Mouse (Mus musculus) CH12.LX (cell line): ENCODE measurements around the gene Rusc1. TPM values are rescaled to one million over a fixed set of nuclear protein-coding genes. Genes with fewer than 3 reads are reported as not detected.
A peak's percentile ranks its signal among the peaks of the same experiment; 100 is the strongest.

ENCODE experiments used
- DNase-seq: peaks from one replicate; pipeline ENCODE4 v3.0.0-alpha.2; 2013; ENCODE audit errors: extremely low read depth
- H3K27ac ChIP-seq: 2 replicates; pipeline ENCODE4 v1.5.1; 2012; ENCODE audit warnings: low read depth, mild to moderate bottlenecking, control low read depth, moderate library complexity; ENCODE audit not compliant: insufficient read depth
- H3K27me3 ChIP-seq: replicated peaks from 2 replicates; pipeline ENCODE3; 2012; ENCODE audit warnings: inconsistent platforms
- H3K36me3 ChIP-seq, 2 experiments: replicated peaks in 1 of 2; 2 replicates each; pipeline versions ENCODE3 to v1.6.1; 2012; ENCODE audit warnings: inconsistent platforms in 1 of 2, low read length in 1 of 2, mild to moderate bottlenecking in 1 of 2, mixed read lengths in 1 of 2, moderate library complexity in 1 of 2; ENCODE audit not compliant: control insufficient read depth in 1 of 2, insufficient read depth in 1 of 2
- H3K4me1 ChIP-seq, 2 experiments: 2 replicates each; pipeline ENCODE4 v1.6.1; 2012; ENCODE audit warnings: inconsistent platforms in 1 of 2, moderate library complexity in 1 of 2; ENCODE audit not compliant: insufficient read depth in 2 of 2, control insufficient read depth in 1 of 2
- H3K4me2 ChIP-seq: 2 replicates; pipeline ENCODE4 v1.6.1; 2012; ENCODE audit warnings: low read depth, mild to moderate bottlenecking, control low read depth; ENCODE audit not compliant: poor library complexity, insufficient read depth, severe bottlenecking
- H3K4me3 ChIP-seq, 3 experiments: fragments of 150-350 bp in 1 of 3; sonication (generic) in 1 of 3; replicated peaks in 1 of 3; 2 replicates each; pipeline versions ENCODE3 to v1.5.1; 2011 to 2012; ENCODE audit warnings: low read depth in 2 of 3, low read length in 2 of 3, mild to moderate bottlenecking in 2 of 3, moderate library complexity in 2 of 3, control low read depth in 1 of 3, improper control_type of control experiment in 1 of 3, inconsistent platforms in 1 of 3, mixed read lengths in 1 of 3; ENCODE audit not compliant: poor library complexity in 1 of 3
- H3K79me2 ChIP-seq: replicated peaks from 2 replicates; pipeline ENCODE4 v1.6.1; 2012; ENCODE audit warnings: mild to moderate bottlenecking, moderate library complexity; ENCODE audit not compliant: control insufficient read depth, poor library complexity, insufficient read depth, severe bottlenecking; ENCODE audit errors: extremely low read depth
- H3K9ac ChIP-seq: 2 replicates; pipeline ENCODE4 v1.6.1; 2012; ENCODE audit warnings: low read depth, mild to moderate bottlenecking, control low read depth, moderate library complexity; ENCODE audit not compliant: insufficient read depth
- H3K9me3 ChIP-seq: replicated peaks from 2 replicates; pipeline ENCODE3; 2012; ENCODE audit warnings: low read length, inconsistent platforms, mixed read lengths
- BHLHE40 ChIP-seq: IDR thresholded peaks from 2 replicates; pipeline ENCODE4 v1.6.1; 2011; ENCODE audit warnings: mild to moderate bottlenecking, low read depth, low read length, improper control_type of control experiment
- CHD1 ChIP-seq: IDR thresholded peaks from 2 replicates; pipeline ENCODE4 v1.6.1; 2012; ENCODE audit warnings: low read depth, low read length, improper control_type of control experiment, inconsistent platforms
- CTCF ChIP-seq, 2 experiments: IDR thresholded peaks in 1 of 2; conservative IDR thresholded peaks in 1 of 2; 2 replicates each; pipeline ENCODE4 v1.5.1; 2011 to 2012; ENCODE audit warnings: low read depth in 2 of 2, low read length in 2 of 2, improper control_type of control experiment in 1 of 2, inconsistent platforms in 1 of 2, mild to moderate bottlenecking in 1 of 2, moderate library complexity in 1 of 2
- E2F4 ChIP-seq: IDR thresholded peaks from 2 replicates; pipeline ENCODE4 v1.6.1; 2011; ENCODE audit warnings: low read depth, low read length, improper control_type of control experiment; ENCODE audit not compliant: insufficient replicate concordance
- ELF1 ChIP-seq: IDR thresholded peaks from 2 replicates; pipeline ENCODE4 v1.6.1; 2014; ENCODE audit warnings: low read depth, mild to moderate bottlenecking, inconsistent platforms, low read length, improper control_type of control experiment
- HCFC1 ChIP-seq: IDR thresholded peaks from 2 replicates; pipeline ENCODE4 v1.6.1; 2012; ENCODE audit warnings: low read depth, mild to moderate bottlenecking, inconsistent platforms, low read length, improper control_type of control experiment
- IRF4 ChIP-seq: IDR thresholded peaks from 2 replicates; pipeline ENCODE4 v1.6.1; 2014; ENCODE audit warnings: low read depth, mild to moderate bottlenecking, inconsistent platforms, low read length, improper control_type of control experiment
- JUND ChIP-seq: conservative IDR thresholded peaks from 2 replicates; pipeline ENCODE4 v1.6.1; 2011; ENCODE audit warnings: low read depth, low read length, improper control_type of control experiment
- KAT2A ChIP-seq: IDR thresholded peaks from 2 replicates; pipeline ENCODE4 v1.6.1; 2012; ENCODE audit warnings: low read length, improper control_type of control experiment, inconsistent platforms; ENCODE audit not compliant: insufficient replicate concordance
- MAX ChIP-seq: IDR thresholded peaks from 2 replicates; pipeline ENCODE4 v1.6.1; 2011; ENCODE audit warnings: low read length, improper control_type of control experiment
- MXI1 ChIP-seq: IDR thresholded peaks from 2 replicates; pipeline ENCODE4 v1.6.1; 2011; ENCODE audit warnings: mild to moderate bottlenecking, low read depth, low read length, improper control_type of control experiment
- MYC ChIP-seq: IDR thresholded peaks from 2 replicates; pipeline ENCODE4 v1.6.1; 2011; ENCODE audit warnings: low read depth, mild to moderate bottlenecking, improper control_type of control experiment, low read length
- NELFE ChIP-seq: IDR thresholded peaks from 2 replicates; pipeline ENCODE4 v1.6.1; 2011; ENCODE audit warnings: low read depth, low read length, improper control_type of control experiment
- PAX5 ChIP-seq: IDR thresholded peaks from 2 replicates; pipeline ENCODE4 v1.6.1; 2012; ENCODE audit warnings: low read length, inconsistent platforms, mixed read lengths
- POLR2A ChIP-seq: IDR thresholded peaks from 2 replicates; pipeline ENCODE4 v1.6.1; 2011; ENCODE audit warnings: low read depth, mild to moderate bottlenecking, improper control_type of control experiment, low read length
- SIN3A ChIP-seq: IDR thresholded peaks from 2 replicates; pipeline ENCODE4 v1.6.1; 2012; ENCODE audit warnings: low read length, improper control_type of control experiment, inconsistent platforms
- SMC3 ChIP-seq: IDR thresholded peaks from 2 replicates; pipeline ENCODE4 v1.6.1; 2011; ENCODE audit warnings: low read depth, low read length, improper control_type of control experiment
- TCF12 ChIP-seq: IDR thresholded peaks from 2 replicates; pipeline ENCODE4 v1.6.1; 2014; ENCODE audit warnings: low read depth, mild to moderate bottlenecking, inconsistent platforms, low read length, improper control_type of control experiment
- ZKSCAN1 ChIP-seq: IDR thresholded peaks from 2 replicates; pipeline ENCODE4 v1.6.1; 2012; ENCODE audit warnings: low read depth, inconsistent platforms, low read length, improper control_type of control experiment, borderline replicate concordance
- dilution Hi-C: fragments of 300-500 bp; cut with MboI; formaldehyde crosslinking; loops from 2 replicates; pipeline ENCODE4 v1.14.3; 2020; ENCODE audit warnings: low sequenced_read_pairs; ENCODE audit not compliant: extremely low pct_unique_long_range_greater_than_20kb, extremely low pct_ligation_motif_present
- in situ Hi-C: fragments of 300-500 bp; cut with MboI; formaldehyde crosslinking; loops from 3 replicates; pipeline ENCODE4 v1.14.3; 2019; ENCODE audit warnings: low sequenced_read_pairs, low pct_ligation_motif_present, low pct_unique_long_range_greater_than_20kb, mixed read lengths
- polyA plus RNA-seq: library from polyadenylated mRNA; unstranded; fragments of >175 nt; gene quantifications from 2 replicates; pipeline ENCODE4 v1.2.1, GENCODE M21; 2012; ENCODE audit warnings: low read depth; ENCODE audit not compliant: insufficient read length
- total RNA-seq, 2 experiments: library from RNA; depleted of rRNA; stranded (reverse); fragments of 300-350 nt in 1 of 2; fragments of >200 nt in 1 of 2; gene quantifications; 2 replicates each; pipeline ENCODE4 v1.2.3; 2012 to 2014

Gene Rusc1
- 25.1 and 30.1 TPM in 2 replicates for total RNA-seq (2012; rRNA removed)
- 17.7 and 19.7 TPM in 2 replicates for total RNA-seq (2014; rRNA removed)
- polyA plus RNA-seq: 16.7 and 19.4 TPM in 2 replicates

DNA sequence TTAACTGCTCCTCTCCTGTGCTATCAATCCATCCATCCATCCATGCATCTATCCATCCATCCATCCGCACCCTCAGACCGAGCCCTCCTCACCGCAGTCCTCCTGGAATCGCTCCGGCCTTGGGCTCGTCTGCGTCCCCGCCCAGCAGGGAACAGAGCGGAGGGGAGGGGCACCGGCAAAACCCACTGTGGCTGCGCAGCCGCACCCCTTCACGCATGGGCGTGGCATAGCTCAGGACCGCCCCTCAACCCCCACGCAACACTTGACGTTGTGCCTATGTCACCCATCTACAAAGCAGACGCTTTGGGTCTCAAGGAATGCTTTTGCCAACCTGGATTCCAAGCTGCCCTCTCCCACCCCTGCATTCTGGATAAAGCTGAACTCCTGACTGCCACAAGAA, at the start of gene Rusc1:
Gene Rusc1 (minus strand): TSS at position 137 of the 400 bp plus-strand sequence.
- Histone ChIP-seq H3K9me3 (no peaks in the 10 kb centered on the region), H3K27ac (no peak within 1 kb of the TSS), H3K36me3 (peaks cover 37 to 53% of the 10 kb centered on the region in 2 experiments), H3K4me3 (no peak within 1 kb of the TSS), H3K4me1 (peaks cover 8 to 45% of the 10 kb centered on the region in 2 experiments), H3K79me2 (no peaks in the 10 kb centered on the region), H3K27me3 (peaks cover 2% of the 10 kb centered on the region), H3K4me2 (no peak within 1 kb of the TSS), H3K9ac (no peak within 1 kb of the TSS)
- no peak for TF ChIP-seq CHD1
- no peak for TF ChIP-seq E2F4
- TF ChIP-seq PAX5: no peak
- no peak for TF ChIP-seq ZKSCAN1
- no peak for TF ChIP-seq TCF12
- TF ChIP-seq HCFC1: no peak
- TF ChIP-seq JUND: no peak
- DNase-seq: no peak
- dilution Hi-C loops (no loop called here), in situ Hi-C loops (loop anchor here (5.0 kb wide), 1 partner anchor 64 kb away; no protein-coding TSS in a partner anchor)

GRCm38 (mm10) chr3:89136365-89136764, 43.3 kb upstream of the Rusc1 start:
- dilution Hi-C loops: no loop called here
- peaks cover 13% of the 10 kb centered on the region for H3K27me3 ChIP-seq
- H3K27ac ChIP-seq: no peak overlapping the region
- H3K4me1 ChIP-seq: no peaks in the 10 kb centered on the region
- no peak overlapping the region for H3K9ac ChIP-seq
- in situ Hi-C loops: no loop called here
- TF ChIP-seq CTCF (conservative IDR thresholded peaks at IDR 0.05 in 1 of 2, IDR thresholded peaks at IDR 0.05 in 1 of 2; ENCODE audit: low read depth in 2 of 2, low read length in 2 of 2): peak in 1 of 2 experiments; percentile 41; a peak in 2 of 4 replicates
- TF ChIP-seq MAX: no peak
- H3K4me2 ChIP-seq: no peak overlapping the region
- no peaks in the 10 kb centered on the region for H3K79me2 ChIP-seq
- H3K4me3 ChIP-seq: no peak overlapping the region
- no peaks in the 10 kb centered on the region for H3K9me3 ChIP-seq
- H3K36me3 ChIP-seq: no peaks in the 10 kb centered on the region
- DNase-seq: no peak

DNA sequence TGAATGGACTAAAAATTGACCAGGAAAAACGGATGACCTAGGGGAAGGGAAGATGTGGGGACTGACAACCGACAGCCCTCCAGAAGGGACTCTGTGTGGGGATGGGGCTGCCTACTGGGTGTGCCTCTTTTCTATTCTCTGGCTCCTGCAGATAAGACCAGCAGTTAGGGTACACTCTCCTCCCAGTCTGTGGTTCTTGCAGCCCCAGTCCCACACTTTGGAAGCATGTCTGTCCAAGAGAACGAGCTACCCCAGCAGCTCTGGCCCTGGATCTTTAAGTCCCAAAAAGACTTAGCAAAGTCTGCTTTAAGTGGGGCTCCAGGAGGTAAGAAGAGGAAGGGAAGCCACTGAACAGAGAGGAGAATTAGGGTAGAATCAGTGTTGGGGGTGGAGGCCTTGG, 42.8 kb upstream of the Rusc1 start, which contains the start of gene Pklr:
Gene Pklr (plus strand): TSS at position 185 of the 400 bp plus-strand sequence.
- no peak within 1 kb of the TSS for H3K4me3 ChIP-seq
- no peaks in the 10 kb centered on the region for H3K9me3 ChIP-seq
- peaks cover 13% of the 10 kb centered on the region for H3K27me3 ChIP-seq
- H3K9ac ChIP-seq: no peak within 1 kb of the TSS
- TF ChIP-seq BHLHE40 (no peak), NELFE (no peak), ELF1 (no peak), KAT2A (no peak), MXI1 (no peak), IRF4 (no peak), MYC (no peak), SIN3A (no peak), TCF12 (no peak), SMC3 (no peak), POLR2A (no peak)
- in situ Hi-C loops (no loop called here), dilution Hi-C loops (no loop called here)
- H3K4me1 ChIP-seq: no peaks in the 10 kb centered on the region
- H3K4me2 ChIP-seq: no peak within 1 kb of the TSS
- H3K36me3 ChIP-seq: no peaks in the 10 kb centered on the region
- no peak within 1 kb of the TSS for H3K27ac ChIP-seq
- no peaks in the 10 kb centered on the region for H3K79me2 ChIP-seq
- DNase-seq: no peak
